Mouse (Mus musculus) MEL (cell line): ENCODE results near the gene Gm20604.

Experiments
- CTCF ChIP-seq, 3 experiments: IDR thresholded peaks in 2 of 3; conservative IDR thresholded peaks in 1 of 3; 2 replicates each; pipeline ENCODE4 v1.5.1; 2011 to 2012; ENCODE audit warnings: low read length in 3 of 3, low read depth in 2 of 3, mild to moderate bottlenecking in 2 of 3, improper control_type of control experiment in 1 of 3, inconsistent platforms in 1 of 3, mixed read lengths in 1 of 3, moderate library complexity in 1 of 3; ENCODE audit not compliant: control insufficient read depth in 1 of 3, insufficient read depth in 1 of 3, poor library complexity in 1 of 3, severe bottlenecking in 1 of 3
- GATA1 ChIP-seq: IDR thresholded peaks from 2 replicates; pipeline ENCODE4 v1.6.1; 2011; ENCODE audit warnings: low read depth, low read length, improper control_type of control experiment
- MAFK ChIP-seq: IDR thresholded peaks from 2 replicates; pipeline ENCODE4 v1.6.1; 2011; ENCODE audit warnings: low read depth, mild to moderate bottlenecking, low read length, improper control_type of control experiment, borderline replicate concordance
- POLR2A ChIP-seq, 2 experiments: IDR thresholded peaks; 2 replicates each; pipeline ENCODE4 v1.6.1; 2011 to 2012; ENCODE audit warnings: low read length in 2 of 2, mild to moderate bottlenecking in 2 of 2, control low read depth in 1 of 2, improper control_type of control experiment in 1 of 2, low read depth in 1 of 2, moderate library complexity in 1 of 2; ENCODE audit not compliant: control insufficient read depth in 1 of 2, insufficient read depth in 1 of 2, poor library complexity in 1 of 2
- POLR2AphosphoS5 ChIP-seq: IDR thresholded peaks from 2 replicates; pipeline ENCODE4 v1.6.1; 2012; ENCODE audit warnings: low read depth, borderline replicate concordance, mild to moderate bottlenecking, inconsistent platforms, low read length, moderate library complexity, mixed read lengths
- RAD21 ChIP-seq: IDR thresholded peaks from 2 replicates; pipeline ENCODE4 v1.6.1; 2011; ENCODE audit warnings: mild to moderate bottlenecking, low read depth, low read length, improper control_type of control experiment
- USF2 ChIP-seq, 2 experiments: IDR thresholded peaks; 2 replicates each; pipeline ENCODE4 v1.6.1; 2011 to 2012; ENCODE audit warnings: improper control_type of control experiment in 2 of 2, low read length in 2 of 2, borderline replicate concordance in 1 of 2, inconsistent platforms in 1 of 2, low read depth in 1 of 2, mild to moderate bottlenecking in 1 of 2; ENCODE audit not compliant: insufficient read depth in 1 of 2
- ZNF384 ChIP-seq: IDR thresholded peaks from 2 replicates; pipeline ENCODE4 v1.6.1; 2012; ENCODE audit warnings: low read depth, mild to moderate bottlenecking, inconsistent platforms, low read length, improper control_type of control experiment

DNA sequence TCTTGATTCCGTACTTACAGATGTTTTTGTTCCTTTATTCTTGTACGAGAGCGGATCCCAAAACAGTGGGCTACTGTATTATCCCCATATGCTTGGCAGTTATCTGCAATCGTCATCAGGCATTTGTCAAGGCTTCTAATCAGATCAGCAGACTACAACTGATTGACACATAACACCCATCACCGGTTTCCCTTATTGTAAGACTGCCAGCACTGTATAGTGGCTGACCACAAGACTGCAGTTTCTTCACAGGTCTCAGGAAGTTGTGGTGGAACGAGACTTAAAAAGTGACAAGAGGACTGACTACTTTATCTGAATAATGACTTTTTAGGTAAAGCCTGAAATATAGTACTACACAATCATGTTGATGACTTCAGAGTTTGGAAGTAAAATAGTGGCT is 13.6 kb downstream of the Gm20604 start:
- TF ChIP-seq RAD21, result no peak
- no peak for TF ChIP-seq POLR2AphosphoS5
- TF ChIP-seq GATA1, result peak; percentile 90
- TF ChIP-seq POLR2A (IDR thresholded peaks at IDR 0.05; ENCODE audit: control insufficient read depth in 1 of 2, insufficient read depth in 1 of 2, low read depth in 1 of 2, low read length in 2 of 2, poor library complexity in 1 of 2), result no peak
- no peak for TF ChIP-seq ZNF384
- peak in 2 of 3 experiments; percentile 6 to 17; a peak in 1 of 6 replicates for TF ChIP-seq CTCF (IDR thresholded peaks at IDR 0.05 in 2 of 3, conservative IDR thresholded peaks at IDR 0.05 in 1 of 3; ENCODE audit: control insufficient read depth in 1 of 3, insufficient read depth in 1 of 3, low read depth in 2 of 3, low read length in 3 of 3, poor library complexity in 1 of 3, severe bottlenecking in 1 of 3)
- TF ChIP-seq USF2 (IDR thresholded peaks at IDR 0.05; ENCODE audit: borderline replicate concordance in 1 of 2, insufficient read depth in 1 of 2, low read depth in 1 of 2, low read length in 2 of 2), result no peak
- TF ChIP-seq MAFK, result no peak
